ENCODE assay signal across 12 mouse cellular contexts in the genomic region with DNA sequence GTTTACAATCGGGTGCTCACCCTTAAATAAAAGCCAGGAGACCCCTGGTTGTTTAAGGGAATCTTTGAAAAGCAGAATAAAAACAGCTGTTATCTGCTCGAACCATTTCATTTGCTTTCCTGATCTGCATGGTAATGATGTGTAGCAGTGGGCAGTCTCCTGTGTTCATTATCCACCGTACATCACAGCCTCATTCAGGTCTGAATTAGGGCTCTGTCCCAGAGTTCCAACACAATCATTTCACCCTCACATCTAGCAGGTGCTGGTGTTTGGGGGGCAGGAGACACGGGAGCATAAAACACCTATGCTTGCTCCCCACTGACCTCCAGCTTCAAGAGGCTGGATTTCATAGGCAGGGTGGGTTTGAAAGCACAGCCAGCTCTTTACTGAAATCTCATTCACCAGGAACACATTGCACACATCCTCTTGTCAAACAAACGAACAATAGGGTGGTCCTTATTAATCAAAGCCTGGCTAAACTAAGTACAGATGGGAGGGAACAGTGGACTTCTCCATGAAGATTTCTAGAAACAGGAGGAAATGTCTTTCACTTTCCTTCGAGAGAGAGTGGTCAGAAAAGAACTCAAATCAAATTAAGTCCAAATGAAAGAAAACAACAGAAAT.
A peak's percentile ranks its signal among the peaks of the same experiment; 100 is the strongest.
DNase-seq lines count a peak whose midpoint lies in the region; ATAC-seq lines count a peak whose summit lies in the region.
"Had no signal": no experiment of that assay in that cellular context is flagged by ENCODE, and none has a peak within 500 bp of the region (broad histone marks: within the 10 kb centered on the region; RNA-seq: fewer than 3 reads in every experiment).

No protein-coding gene starts in this region.

- H3K36me3 ChIP-seq in hindbrain, embryonic 11.5 days (ENCODE audit: control insufficient read depth, insufficient read depth, low read length) = no peaks in the 10 kb centered on the region
- H3K36me3 ChIP-seq in hindbrain, embryonic 10.5 days = no peaks in the 10 kb centered on the region
- no peaks in the 10 kb centered on the region for H3K36me3 ChIP-seq in forebrain, embryonic 15.5 days
- no peaks in the 10 kb centered on the region for H3K36me3 ChIP-seq in lung, embryonic 16.5 days (ENCODE audit: control insufficient read depth, insufficient read depth, low read length)
- H3K36me3 ChIP-seq in neural tube, embryonic 15.5 days = no peaks in the 10 kb centered on the region
- H3K36me3 ChIP-seq: embryonic facial prominence, embryonic 12.5 days; liver, embryonic 15.5 days had no signal

- H3K4me1 ChIP-seq in hindbrain, embryonic 11.5 days (replicated peaks; ENCODE audit: control insufficient read depth, insufficient read depth, low read length) = no peaks in the 10 kb centered on the region
- peaks cover 25% of the 10 kb centered on the region for H3K4me1 ChIP-seq in hindbrain, embryonic 10.5 days (replicated peaks)
- peaks cover 19% of the 10 kb centered on the region for H3K4me1 ChIP-seq in forebrain, embryonic 15.5 days
- 0 out of 2 replicates have a peak, but pooled peaks cover 6% of the 10 kb centered on the region for H3K4me1 ChIP-seq in lung, embryonic 16.5 days (replicated peaks; ENCODE audit: control insufficient read depth, insufficient read depth, low read length)
- peaks cover 19% of the 10 kb centered on the region for H3K4me1 ChIP-seq in neural tube, embryonic 15.5 days
- H3K4me1 ChIP-seq: embryonic facial prominence, embryonic 12.5 days; liver, embryonic 15.5 days had no signal

- H3K4me2 ChIP-seq in hindbrain, embryonic 11.5 days (replicated peaks; ENCODE audit: low read depth, low read length) = no peak overlapping the region
- H3K4me2 ChIP-seq in forebrain, embryonic 15.5 days (replicated peaks) = peak overlapping the region; percentile 38
- H3K4me2 ChIP-seq in lung, embryonic 16.5 days (ENCODE audit: low read depth, low read length) = peak overlapping the region; percentile 21
- peak overlapping the region; percentile 50 for H3K4me2 ChIP-seq in neural tube, embryonic 15.5 days
- H3K4me2 ChIP-seq: embryonic facial prominence, embryonic 12.5 days; liver, embryonic 15.5 days had no signal

- no peak overlapping the region for H3K27ac ChIP-seq in hindbrain, embryonic 11.5 days (ENCODE audit: low read depth, low read length)
- no peak overlapping the region for H3K27ac ChIP-seq in hindbrain, embryonic 10.5 days
- 0 out of 2 replicates have a peak overlapping the region, but pooled peaks have one; percentile 47 for H3K27ac ChIP-seq in forebrain, embryonic 15.5 days (replicated peaks)
- peak overlapping the region; percentile 52 for H3K27ac ChIP-seq in lung, embryonic 16.5 days (ENCODE audit: low read length)
- H3K27ac ChIP-seq in neural tube, embryonic 15.5 days (replicated peaks) = peak overlapping the region; percentile 33
- H3K27ac ChIP-seq: embryonic facial prominence, embryonic 12.5 days; heart, adult 2 months; liver, embryonic 15.5 days had no signal

- H3K9me3 ChIP-seq in hindbrain, embryonic 11.5 days (ENCODE audit: control insufficient read depth, low read length) = no peaks in the 10 kb centered on the region
- H3K9me3 ChIP-seq in hindbrain, embryonic 10.5 days = no peaks in the 10 kb centered on the region
- no peaks in the 10 kb centered on the region for H3K9me3 ChIP-seq in forebrain, embryonic 15.5 days
- no peaks in the 10 kb centered on the region for H3K9me3 ChIP-seq in lung, embryonic 16.5 days (ENCODE audit: control insufficient read depth, low read length)
- no peaks in the 10 kb centered on the region for H3K9me3 ChIP-seq in neural tube, embryonic 15.5 days (replicated peaks)
- H3K9me3 ChIP-seq: embryonic facial prominence, embryonic 12.5 days; liver, embryonic 15.5 days had no signal

- no peak for DNase-seq in hindbrain, embryonic 11.5 days (ENCODE audit: low spot score)
- no peak for DNase-seq in hindbrain, embryonic 10.5 days (ENCODE audit: low spot score)
- no peak for DNase-seq in liver
- DNase-seq in left cerebral cortex, adult 9 months (ENCODE audit: low spot score in 2 of 2) = no peak
- no peak for DNase-seq in left cerebral cortex, postnatal 10 days (ENCODE audit: extremely low spot score in 1 of 2, low spot score in 2 of 2)
- DNase-seq: heart, adult 2 months; kidney, postnatal 25 days had no signal

- WGBS in hindbrain, embryonic 11.5 days = 37% methylated on average over 6 of the region's 6 CpGs
- WGBS in hindbrain, embryonic 10.5 days = 40% methylated on average over 6 of the region's 6 CpGs
- 10% methylated on average over 6 of the region's 6 CpGs for WGBS in forebrain, embryonic 15.5 days
- 26% methylated on average over 6 of the region's 6 CpGs for WGBS in lung, embryonic 16.5 days
- 17% methylated on average over 6 of the region's 6 CpGs for WGBS in neural tube, embryonic 15.5 days

- ATAC-seq in hindbrain, embryonic 11.5 days (ENCODE audit: low FRiP score) = peak; percentile 56; the same call in 1 of the 2 replicates
- peak; percentile 50 for ATAC-seq in forebrain, embryonic 15.5 days (replicated peaks)
- peak; percentile 68; the same call in 1 of the 2 replicates for ATAC-seq in lung, embryonic 16.5 days (ENCODE audit: low read depth)
- ATAC-seq in neural tube, embryonic 15.5 days (ENCODE audit: low FRiP score) = peak; percentile 70

- intact Hi-C loops in left cerebral cortex, postnatal 10 days (cut with DNase I) = no loop called here

- H3K9ac ChIP-seq in hindbrain, embryonic 11.5 days (ENCODE audit: low read depth, low read length) = no peak overlapping the region
- H3K9ac ChIP-seq in forebrain, embryonic 15.5 days (replicated peaks) = no peak overlapping the region
- no peak overlapping the region for H3K9ac ChIP-seq in lung, embryonic 16.5 days (ENCODE audit: low read length)
- no peak overlapping the region for H3K9ac ChIP-seq in neural tube, embryonic 15.5 days (replicated peaks)
- H3K9ac ChIP-seq: embryonic facial prominence, embryonic 12.5 days; liver, embryonic 15.5 days had no signal

- H3K4me3 ChIP-seq in hindbrain, embryonic 11.5 days (ENCODE audit: low read depth, low read length) = no peak overlapping the region
- H3K4me3 ChIP-seq in hindbrain, embryonic 10.5 days = no peak overlapping the region
- 0 out of 2 replicates have a peak overlapping the region, but pooled peaks have one; percentile 1 for H3K4me3 ChIP-seq in forebrain, embryonic 15.5 days
- no peak overlapping the region for H3K4me3 ChIP-seq in lung, embryonic 16.5 days (ENCODE audit: low read length)
- peak overlapping the region; percentile 21; the same call in 1 of the 2 replicates for H3K4me3 ChIP-seq in neural tube, embryonic 15.5 days (replicated peaks)
- H3K4me3 ChIP-seq: embryonic facial prominence, embryonic 12.5 days; heart, adult 2 months; liver, embryonic 15.5 days had no signal

- no peaks in the 10 kb centered on the region for H3K27me3 ChIP-seq in hindbrain, embryonic 11.5 days (ENCODE audit: control insufficient read depth, insufficient read depth, low read length)
- no peaks in the 10 kb centered on the region for H3K27me3 ChIP-seq in hindbrain, embryonic 10.5 days (ENCODE audit: insufficient read depth, poor library complexity, severe bottlenecking)
- H3K27me3 ChIP-seq in forebrain, embryonic 15.5 days = no peaks in the 10 kb centered on the region
- H3K27me3 ChIP-seq in lung, embryonic 16.5 days (ENCODE audit: control insufficient read depth, insufficient read depth, low read depth, low read length) = no peaks in the 10 kb centered on the region
- no peaks in the 10 kb centered on the region for H3K27me3 ChIP-seq in neural tube, embryonic 15.5 days (replicated peaks)
- H3K27me3 ChIP-seq: embryonic facial prominence, embryonic 12.5 days; liver, embryonic 15.5 days had no signal

Comparison
In these comparisons a context has a peak if more than half of its experiments do, and no peak if none do; other contexts are left out.
1. H3K27ac ChIP-seq: peak in forebrain, embryonic 15.5 days (single experiment), lung, embryonic 16.5 days (single experiment) and neural tube, embryonic 15.5 days (single experiment); none in hindbrain, embryonic 11.5 days (single experiment) and hindbrain, embryonic 10.5 days (single experiment).
2. H3K4me3 ChIP-seq: peak in forebrain, embryonic 15.5 days (single experiment) and neural tube, embryonic 15.5 days (single experiment); none in hindbrain, embryonic 11.5 days (single experiment), hindbrain, embryonic 10.5 days (single experiment) and lung, embryonic 16.5 days (single experiment).
3. Peak in every context shown above with its lines, with median percentiles within 50 percentile points of each other: ATAC-seq.